Mouse (Mus musculus): ENCODE measurements around the gene Fam149a.

DNA sequence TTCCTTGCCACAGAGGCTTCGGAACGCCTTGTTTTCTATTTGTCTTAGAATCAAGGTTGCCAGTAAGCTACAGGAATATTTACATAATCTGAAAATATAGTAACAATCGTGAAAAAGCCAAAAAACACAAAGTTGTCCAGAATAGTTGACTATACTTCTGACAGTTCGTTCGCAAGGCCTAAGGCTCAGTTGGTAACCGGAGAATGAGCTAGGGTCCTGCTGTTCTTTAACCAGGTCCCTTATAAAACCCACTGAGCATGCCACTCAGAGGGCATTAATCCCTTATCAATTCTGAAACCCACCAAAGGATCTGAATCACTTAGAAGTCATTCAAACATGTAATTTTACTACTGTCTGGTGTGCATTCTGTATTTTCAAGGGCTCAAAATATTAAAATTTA lies 26.3 kb downstream of the Fam149a start:
- no peak for TF ChIP-seq CTCF (IDR thresholded peaks at IDR 0.05; ENCODE audit: control insufficient read depth, insufficient read depth, low read length)
- TF ChIP-seq POLR2A (IDR thresholded peaks at IDR 0.05; ENCODE audit: borderline replicate concordance, control insufficient read depth, low read depth, low read length), result no peak
